Mouse (Mus musculus) kidney, postnatal 4 days (tissue): ENCODE measurements around the gene Cbfb.
"Not testable (repeated sequence)": the region's sequence is repeated elsewhere in the genome, so short reads cannot be mapped to it uniquely, and the experiment has no call there.

Experiments
- DNase-seq, 2 experiments: peaks; one replicate each; pipeline ENCODE4 v3.0.0; 2021; ENCODE audit warnings: mixed read lengths in 2 of 2

Gene Cbfb

GRCm38 (mm10) chr8:105170381-105171115 is at the start of gene Cbfb:
Gene Cbfb (plus strand): TSS chr8:105170674.
- peak; percentile 98 to 99 for DNase-seq

GRCm38 (mm10) chr8:105129864-105130263 is 40.6 kb upstream of the Cbfb start:
- no peak for DNase-seq

- no peak for DNase-seq
Observed at GRCm38 (mm10) chr8:105131509-105131908, 39.0 kb upstream of the Cbfb start, which contains the start of gene Ces4a. Gene Ces4a (plus strand): TSS chr8:105131800.

- peak; percentile 85 for DNase-seq
Observed at GRCm38 (mm10) chr8:105138423-105138822, 32.1 kb upstream of the Cbfb start.

GRCm38 (mm10) chr8:105142395-105142794 is 28.1 kb upstream of the Cbfb start:
- peak in 1 of 2 experiments; percentile 15 for DNase-seq

GRCm38 (mm10) chr8:105151654-105152053 is 18.8 kb upstream of the Cbfb start:
- no peak for DNase-seq

GRCm38 (mm10) chr8:105152623-105153398 is 17.7 kb upstream of the Cbfb start:
- peak; percentile 88 to 93 for DNase-seq

- no peak for DNase-seq
Observed at GRCm38 (mm10) chr8:105154316-105154715, 16.2 kb upstream of the Cbfb start.

GRCm38 (mm10) chr8:105155091-105155745 is 15.3 kb upstream of the Cbfb start:
- DNase-seq: no peak

- DNase-seq: peak; percentile 55 to 61
Observed at GRCm38 (mm10) chr8:105157555-105157954, 12.9 kb upstream of the Cbfb start.

GRCm38 (mm10) chr8:105158084-105158483 is 12.4 kb upstream of the Cbfb start:
- no peak for DNase-seq

GRCm38 (mm10) chr8:105161121-105161652 is 9.3 kb upstream of the Cbfb start:
- DNase-seq: no peak

GRCm38 (mm10) chr8:105164272-105164902 is 6.1 kb upstream of the Cbfb start:
- DNase-seq: no peak

- DNase-seq: peak in 1 of 2 experiments; percentile 20
Observed at GRCm38 (mm10) chr8:105165191-105165590, 5.3 kb upstream of the Cbfb start.

- DNase-seq: no peak
Observed at GRCm38 (mm10) chr8:105167116-105167515, 3.4 kb upstream of the Cbfb start.

GRCm38 (mm10) chr8:105169582-105169981 is 892 bp upstream of the Cbfb start:
- no peak for DNase-seq

GRCm38 (mm10) chr8:105170041-105170380 is 463 bp upstream of the Cbfb start:
- DNase-seq: no peak

GRCm38 (mm10) chr8:105171116-105172002 is 885 bp downstream of the Cbfb start:
- DNase-seq: peak; percentile 76 to 85

GRCm38 (mm10) chr8:105172003-105172362 is 1.5 kb downstream of the Cbfb start:
- no peak for DNase-seq

GRCm38 (mm10) chr8:105175287-105175686 is 4.8 kb downstream of the Cbfb start:
- not testable (repeated sequence) for DNase-seq

GRCm38 (mm10) chr8:105178211-105178800 is 7.8 kb downstream of the Cbfb start:
- DNase-seq: no peak
